Mouse (Mus musculus) intestine, postnatal 0 days (tissue): ENCODE measurements around the gene Cdc73. TPM values are rescaled to one million over a fixed set of nuclear protein-coding genes. Genes with fewer than 3 reads are reported as not detected.

ENCODE experiments used
- ATAC-seq: fragments of 200-750 bp; cut with Nextera tagmentation; 2 replicates; pipeline ENCODE4 v1.8.0; 2017; ENCODE audit warnings: mild to moderate bottlenecking, moderate TSS enrichment, moderate library complexity
- H3K27ac ChIP-seq: fragments of 300-500 bp; sonication (generic); 2 replicates; pipeline ENCODE4 v1.5.1; 2014; ENCODE audit warnings: mild to moderate bottlenecking, low read depth, low read length, moderate library complexity
- H3K27me3 ChIP-seq: fragments of 300-500 bp; sonication (generic); replicated peaks from 2 replicates; pipeline ENCODE4 v1.6.1; 2014; ENCODE audit warnings: low read length, mixed read lengths; ENCODE audit not compliant: control insufficient read depth, insufficient read depth
- H3K36me3 ChIP-seq: fragments of 300-500 bp; sonication (generic); 2 replicates; pipeline ENCODE4 v1.6.1; 2014; ENCODE audit warnings: mild to moderate bottlenecking, moderate library complexity; ENCODE audit not compliant: control insufficient read depth, insufficient read depth
- H3K4me1 ChIP-seq: fragments of 300-500 bp; sonication (generic); replicated peaks from 2 replicates; pipeline ENCODE4 v1.6.1; 2014; ENCODE audit warnings: antibody characterized with exemption, low read length, mixed read lengths; ENCODE audit not compliant: control insufficient read depth, insufficient read depth
- H3K4me2 ChIP-seq: fragments of 300-500 bp; sonication (generic); replicated peaks from 2 replicates; pipeline ENCODE4 v1.6.1; 2014; ENCODE audit warnings: low read depth, mild to moderate bottlenecking, moderate library complexity
- H3K4me3 ChIP-seq: fragments of 300-500 bp; sonication (generic); 2 replicates; pipeline ENCODE4 v1.5.1; 2014; ENCODE audit warnings: low read depth, low read length
- H3K9ac ChIP-seq: fragments of 300-500 bp; sonication (generic); 2 replicates; pipeline ENCODE4 v1.6.1; 2014; ENCODE audit warnings: mild to moderate bottlenecking, low read depth, low read length
- H3K9me3 ChIP-seq: fragments of 300-500 bp; sonication (generic); 2 replicates; pipeline ENCODE4 v1.6.1; 2016; ENCODE audit warnings: mixed run types; ENCODE audit not compliant: control insufficient read depth
- CTCF ChIP-seq: sonication (generic); IDR thresholded peaks from 2 replicates; pipeline ENCODE4 v1.5.1; 2016; ENCODE audit warnings: low read depth, mild to moderate bottlenecking, control low read depth, antibody characterized with exemption, moderate library complexity
- WGBS: fragments of 180-500 bp; shearing (Covaris S2); extraction: QIAGEN DNeasy Blood & Tissue Kit; methylation state at CpG from one replicate; pipeline ENCODE4 v1.1.7; 2014; 5-methylcytosine and 5-hydroxymethylcytosine counted together
- polyA plus RNA-seq: library from polyadenylated mRNA; unstranded; fragments of >200 nt; fragmentation: Nextera tagmentation; extraction: Ambion mirVana; gene quantifications from 2 replicates; pipeline ENCODE4 v1.2.1, GENCODE M21; 2015

Cdc73 gene
- polyA plus RNA-seq, 1 experiment from 2014 or later, result 12.6 TPM

DNA sequence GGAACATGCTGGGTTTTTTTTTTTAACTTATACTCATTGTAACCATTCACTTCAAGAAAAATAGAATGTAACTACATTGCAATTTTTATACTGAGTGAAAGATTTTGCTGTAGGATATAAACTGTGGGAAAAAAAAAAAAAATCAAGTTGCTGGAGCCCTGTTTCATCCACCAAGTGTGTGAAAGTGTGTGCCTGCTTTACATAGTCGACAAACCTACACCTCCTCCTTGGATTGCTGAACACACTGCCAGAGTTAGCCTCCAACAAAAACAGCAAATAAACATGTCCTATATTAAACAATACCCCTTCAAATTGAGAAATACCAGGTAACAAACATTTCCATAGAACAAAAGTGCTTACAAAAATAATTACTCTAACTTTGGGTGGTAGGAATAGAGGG, 70.3 kb downstream of the Cdc73 start:
- no peak for TF ChIP-seq CTCF
- ATAC-seq, result no peak
- WGBS, result 76% methylated on average over 1 of the region's 1 CpGs
- no peak overlapping the region for H3K4me3 ChIP-seq
- no peaks in the 10 kb centered on the region for H3K4me1 ChIP-seq
- H3K27me3 ChIP-seq, result no peaks in the 10 kb centered on the region
- H3K27ac ChIP-seq, result no peak overlapping the region
- no peak overlapping the region for H3K9ac ChIP-seq
- no peaks in the 10 kb centered on the region for H3K9me3 ChIP-seq
- H3K4me2 ChIP-seq, result no peak overlapping the region
- H3K36me3 ChIP-seq, result no peaks in the 10 kb centered on the region

DNA sequence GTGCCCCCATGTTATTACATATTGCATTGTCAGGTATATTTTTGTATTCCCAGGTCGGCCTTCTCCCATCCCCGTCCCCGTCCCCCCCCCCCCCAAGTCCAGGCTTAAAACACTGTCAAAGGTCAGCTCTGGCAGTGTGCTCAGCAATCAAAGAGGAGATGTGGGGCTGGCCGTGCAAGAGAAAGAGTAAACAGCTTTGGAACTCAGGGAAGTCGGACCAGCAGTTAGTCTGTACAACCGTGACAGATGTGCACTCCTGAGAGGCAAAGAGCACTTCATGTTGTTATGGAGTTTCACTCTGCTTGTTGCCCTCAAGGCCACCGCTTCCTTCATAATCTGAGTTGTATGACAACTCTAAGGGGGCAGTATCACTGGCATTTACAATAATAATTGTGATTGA, 71.4 kb downstream of the Cdc73 start:
- no peak overlapping the region for H3K27ac ChIP-seq
- TF ChIP-seq CTCF, result no peak
- H3K4me3 ChIP-seq, result no peak overlapping the region
- ATAC-seq, result no peak
- 39% methylated on average over 7 of the region's 7 CpGs for WGBS
- no peaks in the 10 kb centered on the region for H3K4me1 ChIP-seq
- H3K9ac ChIP-seq, result no peak overlapping the region
- no peak overlapping the region for H3K4me2 ChIP-seq
- no peaks in the 10 kb centered on the region for H3K9me3 ChIP-seq
- peaks cover 6% of the 10 kb centered on the region; the same call in 1 of the 2 replicates for H3K36me3 ChIP-seq
- no peaks in the 10 kb centered on the region for H3K27me3 ChIP-seq

DNA sequence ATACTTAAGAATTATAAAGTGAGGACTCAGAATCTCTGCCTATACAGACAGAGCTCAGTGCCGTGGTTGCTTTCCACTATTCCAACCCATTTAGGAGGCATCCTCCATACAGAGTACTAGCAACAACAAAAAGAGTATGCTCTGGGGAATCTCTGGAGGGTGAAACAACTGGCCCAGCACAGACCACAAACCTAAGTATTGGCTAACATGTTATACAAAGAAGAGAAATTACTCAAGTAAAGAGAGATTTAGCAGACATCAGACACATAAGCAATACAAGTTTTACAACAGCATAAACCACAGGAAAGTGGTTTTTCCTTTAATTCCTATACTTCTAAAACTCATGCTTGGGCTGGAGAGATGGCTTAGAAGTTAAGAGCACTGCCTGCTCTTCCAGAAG, 80.1 kb downstream of the Cdc73 start:
- 89% methylated on average over 1 of the region's 1 CpGs for whole genome bisulfite sequencing
- H3K36me3 ChIP-seq, result peaks cover 26% of the 10 kb centered on the region
- H3K27me3 ChIP-seq, result no peaks in the 10 kb centered on the region
- no peak for TF ChIP-seq CTCF
- H3K9me3 ChIP-seq, result no peaks in the 10 kb centered on the region
- ATAC-seq, result no peak
- H3K4me3 ChIP-seq, result no peak overlapping the region
- H3K9ac ChIP-seq, result no peak overlapping the region
- H3K4me2 ChIP-seq, result no peak overlapping the region
- H3K4me1 ChIP-seq, result no peaks in the 10 kb centered on the region
- no peak overlapping the region for H3K27ac ChIP-seq

- no peaks in the 10 kb centered on the region for H3K4me1 ChIP-seq
- ATAC-seq, result no peak
- H3K9me3 ChIP-seq, result no peaks in the 10 kb centered on the region
- TF ChIP-seq CTCF, result no peak
- H3K4me3 ChIP-seq, result no peak overlapping the region
- H3K9ac ChIP-seq, result no peak overlapping the region
- H3K27ac ChIP-seq, result no peak overlapping the region
- no peaks in the 10 kb centered on the region for H3K27me3 ChIP-seq
- no peak overlapping the region for H3K4me2 ChIP-seq
- peaks cover 26% of the 10 kb centered on the region for H3K36me3 ChIP-seq
These were observed 80.8 kb downstream of the Cdc73 start for GRCm38 (mm10) chr1:143621930-143622329.

DNA sequence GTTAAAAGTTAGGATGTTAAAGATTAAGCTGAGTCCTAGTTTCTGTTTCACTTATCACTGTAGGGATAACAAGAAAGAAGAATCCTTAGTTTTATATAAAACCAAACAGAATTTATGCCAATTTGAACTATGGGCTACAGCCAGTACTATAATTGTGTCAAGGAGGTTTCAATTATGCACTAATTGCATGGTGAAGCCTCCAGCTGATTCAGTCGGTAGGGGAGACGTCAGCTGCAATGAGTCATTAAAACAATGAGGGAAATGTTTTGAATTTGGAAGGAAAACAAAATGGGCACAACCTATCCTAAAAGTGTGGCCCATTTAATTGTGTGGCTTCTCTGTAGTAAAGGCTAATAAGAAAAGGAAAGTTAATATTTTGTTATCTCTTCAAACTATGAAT, 82.9 kb downstream of the Cdc73 start:
- peaks cover 9% of the 10 kb centered on the region; the same call in 1 of the 2 replicates for H3K36me3 ChIP-seq
- H3K27me3 ChIP-seq, result no peaks in the 10 kb centered on the region
- no peak overlapping the region for H3K27ac ChIP-seq
- H3K4me1 ChIP-seq, result no peaks in the 10 kb centered on the region
- no peak for ATAC-seq
- H3K4me2 ChIP-seq, result no peak overlapping the region
- H3K9me3 ChIP-seq, result no peaks in the 10 kb centered on the region
- 60% methylated on average over 2 of the region's 2 CpGs for WGBS
- no peak overlapping the region for H3K4me3 ChIP-seq
- TF ChIP-seq CTCF, result no peak
- H3K9ac ChIP-seq, result no peak overlapping the region

DNA sequence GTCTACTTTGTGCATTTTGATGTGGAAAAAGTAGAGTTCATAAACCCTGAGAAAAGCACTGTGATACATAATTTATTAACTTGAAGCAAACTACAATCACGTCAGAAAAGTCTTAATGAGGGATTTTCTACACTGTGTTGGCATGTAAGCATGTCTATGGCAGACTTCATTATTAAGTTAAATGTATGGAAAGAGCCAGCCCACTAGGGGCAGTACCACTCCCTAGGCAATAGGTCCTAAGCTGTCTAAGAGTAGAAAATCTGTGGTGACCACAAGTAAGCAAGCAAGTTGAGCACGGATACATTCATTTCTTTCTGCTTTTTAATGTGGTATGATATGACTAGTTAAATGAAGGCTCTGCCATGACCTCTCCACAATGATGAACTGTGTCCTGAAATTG, 89.8 kb downstream of the Cdc73 start:
- no peak overlapping the region for H3K4me2 ChIP-seq
- ATAC-seq, result no peak
- no peak overlapping the region for H3K4me3 ChIP-seq
- H3K36me3 ChIP-seq, result no peaks in the 10 kb centered on the region; the same call in none of the 2 replicates
- TF ChIP-seq CTCF, result 0 out of 2 replicates have a peak, but pooled peaks have one; percentile 13
- no peaks in the 10 kb centered on the region for H3K9me3 ChIP-seq
- 93% methylated on average over 2 of the region's 2 CpGs for WGBS
- H3K27ac ChIP-seq, result no peak overlapping the region
- no peaks in the 10 kb centered on the region for H3K4me1 ChIP-seq
- H3K9ac ChIP-seq, result no peak overlapping the region
- H3K27me3 ChIP-seq, result no peaks in the 10 kb centered on the region

DNA sequence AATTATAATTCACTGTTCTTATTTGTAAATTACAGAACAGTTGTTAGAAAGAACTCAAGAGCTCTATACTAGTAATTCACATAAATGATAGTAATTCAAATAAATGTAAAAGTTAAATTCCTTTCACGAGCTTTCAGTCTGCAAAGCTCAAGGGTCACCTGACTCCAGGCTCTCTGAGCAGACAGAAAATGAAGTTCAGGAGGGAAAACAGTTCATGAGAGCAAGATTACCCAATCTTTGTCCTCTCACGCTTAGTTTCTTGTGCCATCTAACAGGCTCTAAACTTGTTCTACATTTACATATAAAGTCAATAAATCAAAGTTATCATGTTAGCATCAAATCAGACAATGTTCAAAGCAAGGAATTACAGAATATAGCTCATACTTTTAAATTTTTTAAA, 93.8 kb downstream of the Cdc73 start:
- Histone ChIP-seq H3K9me3 (no peaks in the 10 kb centered on the region), H3K9ac (no peak overlapping the region), H3K4me1 (no peaks in the 10 kb centered on the region), H3K27ac (no peak overlapping the region), H3K4me2 (no peak overlapping the region), H3K36me3 (no peaks in the 10 kb centered on the region; the same call in 1 of the 2 replicates), H3K27me3 (no peaks in the 10 kb centered on the region), H3K4me3 (no peak overlapping the region)
- ATAC-seq, result no peak
- no peak for TF ChIP-seq CTCF
- WGBS, result 53% methylated on average over 2 of the region's 2 CpGs
